Mouse (Mus musculus) limb, embryonic 12.5 days (tissue): ENCODE results near the gene Efna1. TPM values are rescaled to one million over a fixed set of nuclear protein-coding genes. Genes with fewer than 3 reads are reported as not detected.

Experiments
- ATAC-seq: fragments of 200-750 bp; cut with Nextera tagmentation; 2 replicates; pipeline ENCODE4 v1.8.0; 2017; ENCODE audit warnings: low read depth, moderate TSS enrichment; ENCODE audit not compliant: insufficient number of reproducible peaks, insufficient read depth, low FRiP score, low TSS enrichment
- H3K27ac ChIP-seq: fragments of 300-500 bp; sonication (generic); 2 replicates; pipeline ENCODE4 v1.5.1; 2016; ENCODE audit warnings: mild to moderate bottlenecking, moderate library complexity
- H3K27me3 ChIP-seq: fragments of 300-500 bp; sonication (generic); 2 replicates; pipeline ENCODE4 v1.6.1; 2016; ENCODE audit warnings: mild to moderate bottlenecking, moderate library complexity
- H3K36me3 ChIP-seq: fragments of 300-500 bp; sonication (generic); 2 replicates; pipeline ENCODE4 v1.6.1; 2016; ENCODE audit warnings: mild to moderate bottlenecking, moderate library complexity
- H3K4me1 ChIP-seq: fragments of 300-500 bp; sonication (generic); replicated peaks from 2 replicates; pipeline ENCODE4 v1.6.1; 2016
- H3K4me2 ChIP-seq: fragments of 300-500 bp; sonication (generic); 2 replicates; pipeline ENCODE4 v1.6.1; 2016; ENCODE audit warnings: mild to moderate bottlenecking, moderate library complexity
- H3K4me3 ChIP-seq: fragments of 300-500 bp; sonication (generic); replicated peaks from 2 replicates; pipeline ENCODE4 v1.5.1; 2016; ENCODE audit warnings: mild to moderate bottlenecking
- H3K9ac ChIP-seq: fragments of 300-500 bp; sonication (generic); replicated peaks from 2 replicates; pipeline ENCODE4 v1.6.1; 2016; ENCODE audit warnings: mild to moderate bottlenecking, moderate library complexity
- H3K9me3 ChIP-seq: fragments of 300-500 bp; sonication (generic); 2 replicates; pipeline ENCODE4 v1.6.1; 2016; ENCODE audit warnings: mild to moderate bottlenecking, moderate library complexity
- WGBS: fragments of 180-500 bp; shearing (Covaris S2); methylation state at CpG from one replicate; pipeline ENCODE4 v1.1.7; 2016; 5-methylcytosine and 5-hydroxymethylcytosine counted together
- polyA plus RNA-seq: library from polyadenylated mRNA; unstranded; fragments of >200 nt; fragmentation: Nextera tagmentation; extraction: Ambion mirVana; gene quantifications from 2 replicates; pipeline ENCODE4 v1.2.1, GENCODE M21; 2016

The Efna1 gene
- polyA plus RNA-seq, 1 experiment from 2014 or later, result 36.9 TPM

DNA sequence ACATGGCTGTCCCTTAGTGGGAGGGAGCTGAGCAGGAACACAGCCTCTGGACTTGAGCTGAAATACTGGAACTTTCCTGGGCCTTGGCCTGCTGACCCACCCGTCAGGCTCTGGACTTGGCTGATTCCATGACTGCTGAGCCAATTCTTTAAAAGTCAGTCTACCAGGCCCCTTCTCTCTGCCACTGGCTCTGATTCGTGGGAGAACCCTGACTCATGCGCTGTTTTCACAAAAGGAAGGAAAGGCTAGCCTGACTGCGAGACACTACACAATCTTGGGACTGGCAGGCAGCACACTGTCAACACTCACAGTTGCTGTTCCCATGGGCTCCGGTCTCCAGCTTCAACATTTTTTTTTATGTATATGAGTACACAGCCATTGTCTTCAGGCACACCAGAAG, 24.8 kb downstream of the Efna1 start:
- Histone ChIP-seq H3K27ac (no peak overlapping the region), H3K4me3 (no peak overlapping the region), H3K9ac (no peak overlapping the region), H3K4me1 (peaks cover 9% of the 10 kb centered on the region), H3K9me3 (no peaks in the 10 kb centered on the region), H3K36me3 (no peaks in the 10 kb centered on the region), H3K4me2 (no peak overlapping the region), H3K27me3 (peaks cover 7% of the 10 kb centered on the region; the same call in 1 of the 2 replicates)
- 92% methylated on average over 5 of the region's 5 CpGs for WGBS
- no peak for ATAC-seq

DNA sequence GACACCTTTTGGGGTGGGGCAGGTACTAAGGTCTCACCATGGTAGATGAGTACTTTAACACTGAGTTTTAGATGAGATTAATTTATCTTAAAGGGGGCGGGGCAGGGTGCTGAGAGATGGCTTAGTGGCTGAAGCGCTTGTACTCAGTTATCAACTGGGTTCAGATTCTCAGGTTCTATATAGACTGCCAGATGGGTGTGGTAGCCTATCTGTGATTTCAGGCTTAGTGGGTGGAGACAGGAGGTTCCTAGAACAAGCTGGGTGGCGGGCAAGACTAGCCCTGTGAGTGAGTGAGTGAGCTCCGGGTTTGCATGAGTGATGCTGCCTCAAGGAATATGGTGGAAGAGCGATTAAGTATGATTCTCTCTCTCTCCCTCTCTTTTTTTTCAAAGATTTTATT, 25.9 kb downstream of the Efna1 start:
- WGBS, result 91% methylated on average over 5 of the region's 5 CpGs
- no peak overlapping the region for H3K27ac ChIP-seq
- H3K4me2 ChIP-seq, result no peak overlapping the region
- H3K9me3 ChIP-seq, result no peaks in the 10 kb centered on the region
- H3K4me3 ChIP-seq, result no peak overlapping the region
- no peak overlapping the region for H3K9ac ChIP-seq
- H3K4me1 ChIP-seq, result peaks cover 18% of the 10 kb centered on the region
- H3K27me3 ChIP-seq, result peaks cover 7% of the 10 kb centered on the region; the same call in 1 of the 2 replicates
- no peaks in the 10 kb centered on the region for H3K36me3 ChIP-seq
- no peak for ATAC-seq

DNA sequence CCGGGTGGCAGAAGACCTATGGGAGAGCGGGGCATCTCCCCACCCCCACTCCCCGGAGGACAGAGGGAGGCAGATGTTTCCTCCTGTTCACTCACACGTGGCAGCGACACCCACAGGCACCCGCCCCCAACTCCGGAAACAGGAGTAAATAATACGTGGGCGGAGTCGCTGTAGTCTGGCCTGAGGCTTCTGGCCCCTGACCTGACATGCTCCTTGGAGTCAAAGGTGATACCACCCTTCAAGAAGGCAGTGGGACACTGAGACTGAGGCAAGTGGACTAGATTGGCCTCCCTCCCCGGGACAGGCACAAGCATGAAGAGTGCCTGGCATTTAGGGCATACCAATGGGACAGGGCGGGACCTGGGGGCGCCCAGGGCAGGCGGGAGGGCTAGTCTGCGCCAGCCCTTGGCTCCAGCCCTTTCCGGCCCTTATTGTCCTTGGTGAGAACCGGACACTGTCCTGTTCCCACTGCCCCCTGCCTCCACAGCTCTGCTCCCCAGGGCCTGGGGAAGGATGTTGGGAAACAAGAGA, 29.5 kb downstream of the Efna1 start:
- H3K4me2 ChIP-seq, result peak overlapping the region; percentile 42
- H3K9me3 ChIP-seq, result no peaks in the 10 kb centered on the region
- ATAC-seq, result no peak
- H3K4me1 ChIP-seq, result peaks cover 31% of the 10 kb centered on the region
- 0 out of 2 replicates have a peak overlapping the region, but pooled peaks have one; percentile 2 for H3K27ac ChIP-seq
- 0 out of 2 replicates have a peak overlapping the region, but pooled peaks have one; percentile 23 for H3K9ac ChIP-seq
- no peaks in the 10 kb centered on the region for H3K27me3 ChIP-seq
- H3K36me3 ChIP-seq, result peaks cover 27% of the 10 kb centered on the region
- 7% methylated on average over 17 of the region's 17 CpGs for WGBS
- H3K4me3 ChIP-seq, result peak overlapping the region; percentile 9; the same call in 1 of the 2 replicates

DNA sequence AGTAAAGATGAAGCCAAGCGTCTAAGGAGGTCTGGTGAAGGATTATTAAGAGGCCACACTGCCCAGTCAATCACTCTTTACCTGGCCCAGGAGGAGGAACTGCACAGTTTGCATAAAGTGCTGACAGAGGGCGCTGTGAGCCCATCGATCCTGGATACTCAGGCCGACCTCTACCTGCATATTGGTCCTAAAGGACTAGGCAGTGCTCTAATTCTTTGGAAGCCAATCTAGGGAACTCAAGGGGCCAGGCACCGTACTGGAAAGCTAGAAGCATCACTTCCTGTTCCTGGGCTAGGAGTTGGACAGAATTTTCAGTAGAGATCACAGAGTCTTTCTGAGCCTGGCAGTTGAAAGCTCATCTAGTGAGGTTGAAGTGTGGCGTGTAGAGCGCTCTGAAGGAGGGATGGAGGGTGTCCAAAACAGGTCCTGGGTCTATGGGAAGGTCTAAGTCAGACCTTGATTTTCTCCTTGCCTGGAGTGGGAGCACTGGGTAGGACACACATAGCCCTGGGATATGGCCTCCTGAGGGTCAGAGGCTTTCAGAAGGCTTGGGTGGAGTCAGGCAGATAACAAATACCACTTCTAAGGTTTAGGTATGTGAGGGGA, 30.4 kb downstream of the Efna1 start:
- H3K27ac ChIP-seq, result 0 out of 2 replicates have a peak overlapping the region, but pooled peaks have one; percentile 53
- H3K4me1 ChIP-seq, result peaks cover 37% of the 10 kb centered on the region
- no peak for ATAC-seq
- H3K36me3 ChIP-seq, result peaks cover 27% of the 10 kb centered on the region
- 0 out of 2 replicates have a peak overlapping the region, but pooled peaks have one; percentile 9 for H3K4me3 ChIP-seq
- H3K9ac ChIP-seq, result no peak overlapping the region
- peak overlapping the region; percentile 42; the same call in 1 of the 2 replicates for H3K4me2 ChIP-seq
- WGBS, result 20% methylated on average over 7 of the region's 7 CpGs
- H3K9me3 ChIP-seq, result no peaks in the 10 kb centered on the region
- no peaks in the 10 kb centered on the region for H3K27me3 ChIP-seq

DNA sequence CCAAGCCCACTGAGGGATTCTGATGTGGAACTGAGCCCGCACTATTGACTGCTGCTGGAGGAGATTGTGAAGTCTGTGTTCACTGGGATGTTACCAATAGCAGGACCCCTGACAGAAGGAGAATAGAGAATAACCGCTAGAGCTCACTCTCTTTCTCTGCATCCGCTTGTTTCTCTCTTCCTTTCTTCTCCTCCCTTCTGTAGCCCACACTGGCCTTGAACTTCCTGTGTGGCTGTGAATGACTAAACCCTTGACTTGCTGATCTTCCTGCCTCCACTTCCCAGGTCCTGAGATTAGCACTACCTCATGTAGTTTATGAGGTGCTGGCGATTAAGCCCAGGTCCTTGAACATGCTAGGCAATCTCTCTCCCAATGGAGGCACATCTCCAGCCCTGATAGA, 33.5 kb downstream of the Efna1 start:
- H3K4me3 ChIP-seq, result peak overlapping the region; percentile 82
- peak overlapping the region; percentile 85 for H3K9ac ChIP-seq
- H3K27me3 ChIP-seq, result no peaks in the 10 kb centered on the region
- 81% methylated on average over 4 of the region's 4 CpGs for WGBS
- H3K9me3 ChIP-seq, result no peaks in the 10 kb centered on the region
- H3K27ac ChIP-seq, result no peak overlapping the region
- H3K4me1 ChIP-seq, result peaks cover 60% of the 10 kb centered on the region
- H3K4me2 ChIP-seq, result peak overlapping the region; percentile 93
- ATAC-seq, result no peak
- peaks cover 27% of the 10 kb centered on the region for H3K36me3 ChIP-seq

DNA sequence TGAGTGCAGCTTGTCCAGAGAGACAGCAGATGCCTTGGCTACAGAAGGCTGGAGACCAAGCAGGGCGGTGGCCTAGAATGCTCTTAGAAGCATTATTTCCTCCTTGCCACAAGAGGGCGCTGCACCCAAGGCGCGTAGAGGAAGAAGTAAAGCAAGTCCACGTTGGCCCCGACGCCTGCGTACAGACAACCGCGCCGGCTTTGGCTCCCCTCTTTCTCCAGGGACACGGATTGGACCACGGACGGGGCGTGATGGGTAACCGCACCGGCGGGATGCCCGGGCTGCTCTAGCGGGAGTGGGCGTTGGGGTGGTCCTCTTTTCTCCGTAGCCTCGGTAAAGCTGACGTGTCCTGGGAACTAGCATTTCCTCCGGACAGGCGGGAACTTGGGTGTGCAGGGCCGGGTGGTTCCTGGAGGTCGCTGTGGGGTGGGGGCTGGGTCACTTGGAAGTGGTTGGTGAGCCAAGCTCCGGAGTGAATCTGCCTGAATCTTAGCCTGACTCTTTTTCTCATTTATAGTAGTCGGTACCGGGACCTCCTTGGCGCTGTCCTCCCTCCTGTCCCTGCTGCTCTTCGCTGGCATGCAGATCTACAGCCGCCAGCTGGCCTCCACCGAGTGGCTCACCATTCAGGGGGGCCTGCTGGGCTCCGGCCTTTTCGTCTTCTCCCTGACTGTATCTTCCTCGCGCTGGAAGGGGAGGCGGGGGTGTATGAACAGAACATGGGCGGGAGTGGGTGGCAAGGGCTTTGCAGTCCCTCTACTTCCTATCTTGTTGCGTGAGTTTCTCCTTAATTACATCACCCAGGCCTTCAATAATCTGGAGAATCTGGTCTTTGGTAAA, 34.5 kb downstream of the Efna1 start, which contains the start of gene Trim46:
TSS of gene Trim46 (minus strand) at position 49 of the 840 bp plus-strand sequence.
- Histone ChIP-seq H3K9ac (peak within 1 kb of the TSS; percentile 85), H3K27me3 (no peaks in the 10 kb centered on the region), H3K4me1 (peaks cover 54% of the 10 kb centered on the region), H3K27ac (peak within 1 kb of the TSS; percentile 77), H3K4me2 (peak within 1 kb of the TSS; percentile 93), H3K4me3 (peak within 1 kb of the TSS; percentile 82), H3K36me3 (peaks cover 35% of the 10 kb centered on the region), H3K9me3 (no peaks in the 10 kb centered on the region)
- peak; percentile 43 for ATAC-seq
- under 1% methylated on average over 41 of the region's 42 CpGs for WGBS

DNA sequence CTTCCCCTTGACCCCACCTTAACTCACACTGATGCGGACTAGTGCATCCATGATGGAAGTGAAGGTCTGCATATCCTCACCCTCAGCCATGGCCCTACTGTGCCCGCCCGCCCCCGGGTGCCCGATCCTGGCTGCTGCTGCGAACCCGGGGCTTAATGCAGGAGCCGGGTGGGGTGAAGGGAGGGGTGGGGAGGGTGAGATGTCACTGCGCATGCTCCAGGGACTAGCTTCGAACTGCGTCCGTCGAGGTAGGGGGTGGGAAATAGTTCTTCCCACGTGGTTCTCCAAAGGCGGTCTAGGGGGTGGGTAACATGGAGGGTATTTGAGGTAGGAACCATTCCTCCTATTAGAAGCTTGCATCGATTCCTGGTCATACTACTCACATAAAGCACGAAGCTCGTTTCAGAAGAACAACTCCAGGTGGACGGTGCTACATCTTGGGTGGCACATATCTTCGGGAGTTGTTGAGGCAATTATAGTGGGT, 35.2 kb downstream of the Efna1 start, which contains the start of gene Krtcap2:
TSS of gene Krtcap2 (plus strand) at position 279 of the 484 bp plus-strand sequence.
- H3K9me3 ChIP-seq, result no peaks in the 10 kb centered on the region
- H3K4me1 ChIP-seq, result peaks cover 46% of the 10 kb centered on the region
- peaks cover 36% of the 10 kb centered on the region for H3K36me3 ChIP-seq
- H3K27ac ChIP-seq, result peak within 1 kb of the TSS; percentile 77
- ATAC-seq, result peak; percentile 3; the same call in 1 of the 2 replicates
- no peaks in the 10 kb centered on the region for H3K27me3 ChIP-seq
- peak within 1 kb of the TSS; percentile 93 for H3K4me2 ChIP-seq
- 4% methylated on average over 20 of the region's 20 CpGs for WGBS
- H3K9ac ChIP-seq, result peak within 1 kb of the TSS; percentile 85
- peak within 1 kb of the TSS; percentile 82 for H3K4me3 ChIP-seq

DNA sequence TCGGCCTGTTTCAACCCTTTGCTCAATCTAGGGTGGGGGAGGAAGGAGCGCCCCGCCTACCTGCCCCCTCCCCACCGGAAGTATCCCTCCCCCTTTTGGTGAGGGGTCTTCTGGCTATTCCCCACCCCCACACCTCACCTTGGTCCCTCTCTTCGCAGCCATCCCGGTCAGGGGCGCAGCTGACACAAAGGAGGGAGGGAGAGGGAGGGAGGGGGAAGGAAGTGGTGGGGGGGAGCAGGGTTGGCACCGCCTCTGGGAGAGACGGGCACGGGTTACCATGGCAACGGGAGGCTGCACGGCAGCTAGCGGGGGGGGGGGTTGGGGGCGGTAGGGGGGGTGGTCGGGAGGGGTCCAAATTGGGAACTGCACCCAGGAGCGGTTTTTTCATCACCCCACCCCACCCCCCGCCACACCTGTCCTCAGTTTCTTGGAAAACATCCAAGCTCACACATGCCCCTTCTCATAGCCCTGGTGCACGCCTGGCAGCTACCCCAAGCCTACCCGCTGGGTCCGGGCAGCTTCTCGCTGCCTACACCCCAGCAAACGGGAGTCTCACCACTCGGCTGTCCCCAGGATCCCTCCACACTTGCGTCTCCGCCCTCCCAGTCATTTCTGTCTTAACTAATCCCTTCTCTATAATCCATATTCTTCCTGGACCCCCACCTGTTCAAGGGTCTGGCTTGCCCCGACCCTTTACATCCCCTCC, 35.8 kb downstream of the Efna1 start:
- no peaks in the 10 kb centered on the region for H3K9me3 ChIP-seq
- no peaks in the 10 kb centered on the region for H3K27me3 ChIP-seq
- under 1% methylated on average over 16 of the region's 26 CpGs for WGBS
- peak overlapping the region; percentile 82 for H3K4me3 ChIP-seq
- ATAC-seq, result no peak
- peak overlapping the region; percentile 93 for H3K4me2 ChIP-seq
- peak overlapping the region; percentile 50 for H3K9ac ChIP-seq
- H3K36me3 ChIP-seq, result peaks cover 36% of the 10 kb centered on the region
- H3K27ac ChIP-seq, result peak overlapping the region; percentile 77
- peaks cover 42% of the 10 kb centered on the region for H3K4me1 ChIP-seq

DNA sequence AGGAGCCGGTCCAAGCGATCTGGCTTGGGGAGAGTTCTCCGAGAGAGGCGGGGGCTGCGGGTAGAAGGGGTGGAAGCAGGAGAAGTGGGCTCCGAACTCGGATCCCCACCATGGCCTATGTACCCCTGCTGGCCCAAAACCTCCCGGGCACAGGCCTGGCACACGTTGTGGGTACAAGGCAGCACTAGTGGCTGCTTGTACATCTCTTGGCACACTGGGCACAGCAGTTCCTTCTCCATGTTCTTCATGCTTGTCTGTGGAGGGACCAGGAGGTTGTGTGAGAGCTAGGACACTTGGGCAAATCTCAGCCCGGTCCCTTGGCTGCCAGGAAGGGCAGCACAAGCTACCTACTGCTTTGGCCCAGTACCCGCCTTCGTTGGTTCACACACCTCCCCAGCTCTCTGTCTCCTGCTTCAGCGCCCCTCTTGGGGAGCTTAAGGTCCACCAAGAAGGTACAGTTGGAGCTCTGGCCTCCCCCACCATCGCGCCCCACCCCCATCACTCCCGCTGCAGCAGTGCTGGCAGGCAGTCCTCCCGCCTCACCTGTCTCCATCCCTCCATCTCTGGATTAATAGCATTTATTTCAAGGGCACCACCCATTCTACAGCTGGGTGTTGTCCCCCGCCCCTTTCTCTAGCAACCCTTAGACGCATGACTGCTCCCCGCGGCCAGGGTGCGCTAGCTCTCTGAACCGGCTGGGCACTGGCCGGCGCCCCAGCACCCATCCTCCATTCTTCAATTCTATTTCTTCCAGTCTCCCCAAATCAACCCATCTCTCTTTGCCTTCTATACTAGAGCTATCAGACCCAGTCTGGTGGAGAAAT, 36.6 kb downstream of the Efna1 start:
- Histone ChIP-seq H3K9me3 (no peaks in the 10 kb centered on the region), H3K36me3 (peaks cover 34% of the 10 kb centered on the region), H3K27me3 (no peaks in the 10 kb centered on the region), H3K27ac (peak overlapping the region; percentile 77), H3K9ac (peak overlapping the region; percentile 50), H3K4me2 (peak overlapping the region; percentile 93), H3K4me1 (peaks cover 42% of the 10 kb centered on the region), H3K4me3 (peak overlapping the region; percentile 82)
- 11% methylated on average over 25 of the region's 25 CpGs for WGBS
- no peak for ATAC-seq

DNA sequence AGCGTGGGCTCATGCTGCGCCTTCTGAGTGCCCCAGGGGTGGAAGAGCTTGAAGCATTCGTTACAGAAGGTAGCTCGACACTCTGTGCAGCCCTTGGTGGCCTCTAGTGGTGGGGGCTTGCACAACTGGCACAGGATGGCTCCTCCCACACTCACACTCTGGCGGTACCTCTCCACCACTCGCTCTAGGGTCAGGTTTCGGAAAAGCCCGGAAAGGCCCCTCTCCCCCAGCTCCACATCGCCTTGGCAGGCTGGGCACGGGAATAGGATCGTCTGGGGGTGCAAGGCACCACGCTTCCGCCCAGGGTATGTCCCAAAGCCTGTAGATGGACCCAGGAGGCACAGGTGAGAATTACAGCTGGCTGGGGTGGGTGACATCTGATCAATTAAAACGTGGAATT, 37.3 kb downstream of the Efna1 start:
- H3K9ac ChIP-seq, result peak overlapping the region; percentile 19; the same call in 1 of the 2 replicates

More for the DNA sequence above, 37.3 kb downstream of the Efna1 start:
- 9% methylated on average over 14 of the region's 14 CpGs for WGBS
- H3K36me3 ChIP-seq, result peaks cover 34% of the 10 kb centered on the region
- H3K9me3 ChIP-seq, result no peaks in the 10 kb centered on the region
- H3K4me3 ChIP-seq, result peak overlapping the region; percentile 82
- peaks cover 42% of the 10 kb centered on the region for H3K4me1 ChIP-seq
- H3K27ac ChIP-seq, result no peak overlapping the region
- H3K4me2 ChIP-seq, result peak overlapping the region; percentile 93
- ATAC-seq, result peak; percentile 32
- no peaks in the 10 kb centered on the region for H3K27me3 ChIP-seq
